Mouse (Mus musculus): Measurements from ENCODE around the gene Slit3.

GRCm38 (mm10) chr11:35244526-35244925, 123.5 kb downstream of the Slit3 start:
- TF ChIP-seq POLR2A (IDR thresholded peaks at IDR 0.05; ENCODE audit: low read depth, low read length) (no peak), CTCF (IDR thresholded peaks at IDR 0.05; ENCODE audit: borderline replicate concordance, insufficient read depth, low read length) (no peak)
